Mouse (Mus musculus): ENCODE measurements around the gene Ifngr1. TPM values are rescaled to one million over a fixed set of nuclear protein-coding genes. Genes with fewer than 3 reads are reported as not detected.

Gene Ifngr1
- total and polyA plus RNA-seq, 3 experiments: 17.3 to 36.0 (median 26.7) TPM

DNA sequence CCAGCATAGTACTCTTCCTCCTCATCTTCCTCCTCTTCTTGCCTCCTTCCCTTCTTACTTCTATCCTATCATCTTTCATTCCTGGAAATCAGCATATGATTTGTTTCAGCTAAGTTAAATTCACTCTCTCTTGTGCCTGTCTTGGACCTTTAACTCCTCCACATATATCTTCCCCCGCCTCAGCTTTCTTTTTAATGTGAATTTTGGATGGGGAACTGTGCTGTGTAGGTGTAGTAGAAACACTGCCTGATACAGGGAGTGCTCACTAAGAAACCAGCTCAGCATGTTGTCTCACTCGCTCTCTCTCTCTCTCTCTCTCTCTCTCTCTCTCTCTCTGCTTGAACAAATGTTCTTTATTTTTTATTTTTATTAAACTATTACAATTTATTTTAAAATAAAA is 53.4 kb downstream of the Ifngr1 start:
- Histone ChIP-seq H3K79me2 (replicated peaks; ENCODE audit: control insufficient read depth, extremely low read depth, insufficient read depth, poor library complexity, severe bottlenecking) (no peaks in the 10 kb centered on the region), H3K36me3 (replicated peaks in 1 of 2; ENCODE audit: control insufficient read depth in 1 of 2, insufficient read depth in 1 of 2, low read length in 1 of 2) (no peaks in the 10 kb centered on the region), H3K27ac (ENCODE audit: insufficient read depth, low read depth) (no peak overlapping the region), H3K9ac (ENCODE audit: insufficient read depth, low read depth) (no peak overlapping the region), H3K27me3 (replicated peaks) (no peaks in the 10 kb centered on the region), H3K4me2 (ENCODE audit: insufficient read depth, low read depth, poor library complexity, severe bottlenecking) (no peak overlapping the region), H3K4me3 (replicated peaks in 1 of 3; ENCODE audit: low read depth in 2 of 3, low read length in 2 of 3, poor library complexity in 1 of 3) (no peak overlapping the region), H3K4me1 (ENCODE audit: control insufficient read depth in 1 of 2, insufficient read depth in 2 of 2) (peaks cover 0 to 3% of the 10 kb centered on the region in 2 experiments; a peak in 2 of 4 replicates), H3K9me3 (replicated peaks; ENCODE audit: low read length) (peaks cover 4% of the 10 kb centered on the region)
- in situ Hi-C loops (cut with MboI; ENCODE audit: low pct_ligation_motif_present, low pct_unique_long_range_greater_than_20kb, low sequenced_read_pairs): no loop called here
- TF ChIP-seq CHD1 (IDR thresholded peaks at IDR 0.05; ENCODE audit: low read depth, low read length) (no peak), TBP (conservative IDR thresholded peaks at IDR 0.05; ENCODE audit: low read depth, low read length) (no peak), JUN (IDR thresholded peaks at IDR 0.05; ENCODE audit: insufficient read depth, low read depth, low read length) (no peak), ZNF384 (IDR thresholded peaks at IDR 0.05; ENCODE audit: low read depth, low read length) (no peak), JUND (conservative IDR thresholded peaks at IDR 0.05; ENCODE audit: low read depth, low read length) (no peak), USF1 (IDR thresholded peaks at IDR 0.05; ENCODE audit: low read depth, low read length) (no peak), MYC (IDR thresholded peaks at IDR 0.05; ENCODE audit: low read depth, low read length) (no peak), ELF1 (IDR thresholded peaks at IDR 0.05; ENCODE audit: low read depth, low read length) (no peak), RCOR1 (conservative IDR thresholded peaks at IDR 0.05; ENCODE audit: low read depth, low read length) (no peak), E2F4 (IDR thresholded peaks at IDR 0.05; ENCODE audit: insufficient replicate concordance, low read depth, low read length) (no peak), NELFE (IDR thresholded peaks at IDR 0.05; ENCODE audit: low read depth, low read length) (no peak), GABPA (IDR thresholded peaks at IDR 0.05; ENCODE audit: insufficient replicate concordance, low read depth, low read length) (no peak), MXI1 (IDR thresholded peaks at IDR 0.05; ENCODE audit: low read depth, low read length) (no peak), IRF4 (IDR thresholded peaks at IDR 0.05; ENCODE audit: low read depth, low read length) (no peak), EP300 (IDR thresholded peaks at IDR 0.05; ENCODE audit: low read length) (no peak), USF2 (conservative IDR thresholded peaks at IDR 0.05; ENCODE audit: low read depth, low read length) (no peak), SMC3 (IDR thresholded peaks at IDR 0.05; ENCODE audit: low read depth, low read length) (no peak), UBTF (IDR thresholded peaks at IDR 0.05; ENCODE audit: low read depth, low read length) (no peak), CTCF (conservative IDR thresholded peaks at IDR 0.05 in 1 of 2, IDR thresholded peaks at IDR 0.05 in 1 of 2; ENCODE audit: low read depth in 2 of 2, low read length in 2 of 2) (no peak)
- DNase-seq (ENCODE audit: extremely low read depth): no peak
- dilution Hi-C loops (cut with MboI; ENCODE audit: extremely low pct_ligation_motif_present, extremely low pct_unique_long_range_greater_than_20kb, low sequenced_read_pairs): no loop called here

DNA sequence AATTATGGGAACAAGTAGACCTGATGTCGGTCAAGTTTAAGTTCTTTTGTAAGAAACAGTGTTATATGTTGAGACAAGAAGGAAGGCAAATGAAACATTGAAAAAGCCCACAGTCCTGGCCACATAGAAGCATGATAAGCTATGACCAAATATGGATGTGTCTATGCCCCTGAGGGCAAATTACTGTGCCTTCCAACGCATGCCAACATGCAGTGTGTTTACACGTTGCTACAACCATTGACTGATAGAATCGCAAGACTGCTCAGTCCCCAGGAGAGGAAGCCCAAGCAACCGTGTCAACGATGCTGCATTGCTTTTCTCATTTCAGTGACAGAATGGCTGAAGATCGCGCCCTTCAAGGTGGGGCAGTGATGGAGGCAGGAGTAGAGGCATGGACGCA is 65.7 kb downstream of the Ifngr1 start:
- no peaks in the 10 kb centered on the region for H3K79me2 ChIP-seq (replicated peaks; ENCODE audit: control insufficient read depth, extremely low read depth, insufficient read depth, poor library complexity, severe bottlenecking)
- no peak overlapping the region for H3K4me3 ChIP-seq (replicated peaks in 1 of 3; ENCODE audit: low read depth in 2 of 3, low read length in 2 of 3, poor library complexity in 1 of 3)
- no peaks in the 10 kb centered on the region for H3K36me3 ChIP-seq (replicated peaks in 1 of 2; ENCODE audit: control insufficient read depth in 1 of 2, insufficient read depth in 1 of 2, low read length in 1 of 2)
- H3K27ac ChIP-seq (ENCODE audit: insufficient read depth, low read depth): no peak overlapping the region
- TF ChIP-seq IRF4 (IDR thresholded peaks at IDR 0.05; ENCODE audit: low read depth, low read length): no peak
- TF ChIP-seq MEF2A (IDR thresholded peaks at IDR 0.05; ENCODE audit: borderline replicate concordance, low read depth, low read length): no peak
- in situ Hi-C loops (cut with MboI; ENCODE audit: low pct_ligation_motif_present, low pct_unique_long_range_greater_than_20kb, low sequenced_read_pairs) (no loop called here), dilution Hi-C loops (cut with MboI; ENCODE audit: extremely low pct_ligation_motif_present, extremely low pct_unique_long_range_greater_than_20kb, low sequenced_read_pairs) (no loop called here)
- H3K9me3 ChIP-seq (replicated peaks; ENCODE audit: low read length): no peaks in the 10 kb centered on the region
- H3K9ac ChIP-seq (ENCODE audit: insufficient read depth, low read depth): no peak overlapping the region
- no peak for DNase-seq (ENCODE audit: extremely low read depth)
- H3K4me2 ChIP-seq (ENCODE audit: insufficient read depth, low read depth, poor library complexity, severe bottlenecking): no peak overlapping the region
- H3K4me1 ChIP-seq (ENCODE audit: control insufficient read depth in 1 of 2, insufficient read depth in 2 of 2): peaks cover 7 to 37% of the 10 kb centered on the region in 2 experiments
- H3K27me3 ChIP-seq (replicated peaks): no peaks in the 10 kb centered on the region

Other genes starting within 250 kb of the Ifngr1 start
- gene Olig3, start 235.4 kb upstream of the Ifngr1 start, total RNA-seq (2012; rRNA removed): not detected in 2 replicates
- gene Olig3, start 235.4 kb upstream of the Ifngr1 start, total RNA-seq (2014; rRNA removed): not detected in 2 replicates
- gene Olig3, start 235.4 kb upstream of the Ifngr1 start, polyA plus RNA-seq (2012; ENCODE audit: insufficient read length, low read depth): not detected in 2 replicates
- gene Il22ra2, start 30.0 kb downstream of the Ifngr1 start, total RNA-seq (2012; rRNA removed): 0.08 and 0.13 TPM in 2 replicates
- not detected in 2 replicates for gene Il22ra2, start 30.0 kb downstream of the Ifngr1 start, total RNA-seq (2014; rRNA removed)
- gene Il22ra2, start 30.0 kb downstream of the Ifngr1 start, polyA plus RNA-seq (2012; ENCODE audit: insufficient read length, low read depth): not detected in 2 replicates
- not detected in 2 replicates for gene Il20ra, start 120.6 kb downstream of the Ifngr1 start, total RNA-seq (2012; rRNA removed)
- gene Il20ra, start 120.6 kb downstream of the Ifngr1 start, total RNA-seq (2014; rRNA removed): not detected in 2 replicates
- gene Il20ra, start 120.6 kb downstream of the Ifngr1 start, polyA plus RNA-seq (2012; ENCODE audit: insufficient read length, low read depth): not detected in 2 replicates

Measured in CH12.LX (cell line).